8 mouse cellular contexts compared by ENCODE assay signal in the genomic region with DNA sequence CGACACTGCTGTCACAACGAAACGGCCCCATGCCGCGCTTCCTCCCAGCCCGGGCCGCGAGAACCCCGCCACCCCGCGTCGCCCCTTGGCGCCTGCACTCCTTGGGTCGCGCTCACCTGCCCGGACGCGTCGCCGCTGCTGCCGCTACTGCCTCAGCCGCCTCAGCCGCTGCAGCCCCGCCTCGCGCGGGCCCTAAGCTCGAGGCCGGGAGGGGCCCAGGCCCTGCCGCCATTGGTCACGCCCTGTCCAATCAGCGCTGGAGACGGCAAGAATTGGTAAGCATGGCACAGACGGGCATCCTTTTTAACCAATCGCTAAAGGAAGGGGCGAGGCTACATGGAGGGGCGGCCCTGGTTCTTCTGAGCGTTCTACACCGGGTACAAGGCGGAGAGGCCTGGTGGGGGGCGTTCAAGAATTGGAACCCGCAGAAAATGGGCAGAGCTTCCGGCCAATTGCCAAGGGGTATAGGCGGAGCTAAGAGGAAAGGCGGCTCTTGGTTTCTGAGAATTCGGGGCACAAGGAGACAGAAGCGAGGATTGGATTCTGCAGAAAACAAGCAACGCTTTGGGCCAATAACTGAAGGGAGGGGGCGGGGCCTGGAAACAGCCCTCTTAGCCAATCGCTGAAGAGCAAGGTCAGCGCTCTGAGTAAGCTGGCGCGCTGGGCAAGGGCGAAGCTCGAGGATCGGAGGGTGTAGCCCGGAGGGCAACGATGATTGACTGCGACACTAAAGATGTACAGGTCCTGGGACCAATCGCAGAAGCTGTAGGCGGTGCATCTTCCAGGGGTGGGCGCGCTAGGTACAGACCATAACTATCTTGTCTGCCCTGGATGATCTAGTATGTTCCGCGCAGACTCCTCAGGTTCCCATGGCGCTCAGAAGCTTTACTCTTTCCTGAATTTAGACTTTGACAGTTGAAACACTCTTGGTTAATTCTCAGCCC. TPM values are rescaled to one million over a fixed set of nuclear protein-coding genes. Genes with fewer than 3 reads are reported as not detected.
DNase-seq lines count a peak whose midpoint lies in the region; ATAC-seq lines count a peak whose summit lies in the region.

A gene (minus strand): TSS at position 194 of the 944 bp plus-strand sequence.

- peak; percentile 100 for DNase-seq in adipocyte (ENCODE audit: low spot score)
- DNase-seq in embryo, embryonic 10 days (ENCODE audit: low spot score): peak; percentile 99
- DNase-seq in gastrocnemius, postnatal 10 days: peak; percentile 91
- DNase-seq in induced T-regulatory cell, adult 2 months (ENCODE audit: low read depth): peak; percentile 99
- peak; percentile 99 for DNase-seq in left cerebral cortex, adult 9 months (ENCODE audit: low spot score in 2 of 2)
- DNase-seq in right cerebral cortex, postnatal 14 days: peak; percentile 97
- DNase-seq in urinary bladder, postnatal 36 days (ENCODE audit: low spot score in 2 of 2): peak; percentile 98

- ATAC-seq in megakaryocyte progenitor cell, adult 5-6 weeks (replicated peaks; ENCODE audit: poor library complexity): peak; percentile 84

RNA-seq across cellular contexts. Expression of the gene that starts here (rescaled TPM):
- 10 to 100 TPM; 20.6 to 28.3 TPM for total RNA-seq in gastrocnemius, postnatal 10 days (2021)
- total RNA-seq in megakaryocyte progenitor cell, adult 5-6 weeks (2015): 2.5 and 2.8 TPM in 2 replicates
- total RNA-seq in megakaryocyte progenitor cell, adult 5-6 weeks (2017): 1.4 and 2.4 TPM in 2 replicates

Comparison
In these comparisons a context has a peak if more than half of its experiments do, and no peak if none do; other contexts are left out.
1. Peak in every context shown above with its lines: DNase-seq and ATAC-seq.
2. RNA of the gene that starts here (total RNA-seq): 20.6 to 28.3 TPM in gastrocnemius, postnatal 10 days; 1.4 to 2.8 TPM in megakaryocyte progenitor cell, adult 5-6 weeks; every median in the first group is over 4 times any median in the second.